Mouse (Mus musculus): ENCODE results near the gene Vps13a. TPM values are rescaled to one million over a fixed set of nuclear protein-coding genes. Genes with fewer than 3 reads are reported as not detected.
"Not testable (repeated sequence)": the region's sequence is repeated elsewhere in the genome, so short reads cannot be mapped to it uniquely, and the experiment has no call there.

The Vps13a gene
- total RNA-seq (2014; fragmentation: Nextera tagmentation) (61.4 and 74.7 TPM in 2 replicates), total RNA-seq (2017) (80.3 and 100 TPM in 2 replicates)

GRCm38 (mm10) chr19:16780790-16781384 is at the start of gene Vps13a:
Gene Vps13a, minus strand, starts transcription at chr19:16780933.
- ATAC-seq (replicated peaks; ENCODE audit: low FRiP score, low TSS enrichment, poor library complexity, severe bottlenecking): peak; percentile 94

DNA sequence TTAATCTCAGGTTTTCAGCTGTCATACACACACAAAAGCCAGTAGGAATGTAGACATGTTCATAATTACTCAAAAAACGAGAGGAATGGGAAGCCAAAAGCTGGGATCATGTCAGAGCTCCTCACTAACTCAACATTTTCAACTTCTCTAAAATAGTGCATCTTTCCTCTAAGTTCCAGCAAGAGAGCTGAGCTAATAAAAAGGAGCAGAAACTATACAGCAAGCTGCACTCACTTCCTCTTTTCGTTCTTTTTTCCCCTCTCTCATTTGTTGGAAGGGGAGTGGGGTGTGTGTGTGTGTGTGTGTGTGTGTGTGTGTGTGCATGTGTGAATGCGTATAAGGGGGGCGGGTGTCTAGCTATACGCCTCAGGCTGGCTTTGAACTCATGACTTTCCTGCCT is 46.9 kb upstream of the Vps13a start:
- ATAC-seq (replicated peaks; ENCODE audit: low FRiP score, low TSS enrichment, poor library complexity, severe bottlenecking): no peak

DNA sequence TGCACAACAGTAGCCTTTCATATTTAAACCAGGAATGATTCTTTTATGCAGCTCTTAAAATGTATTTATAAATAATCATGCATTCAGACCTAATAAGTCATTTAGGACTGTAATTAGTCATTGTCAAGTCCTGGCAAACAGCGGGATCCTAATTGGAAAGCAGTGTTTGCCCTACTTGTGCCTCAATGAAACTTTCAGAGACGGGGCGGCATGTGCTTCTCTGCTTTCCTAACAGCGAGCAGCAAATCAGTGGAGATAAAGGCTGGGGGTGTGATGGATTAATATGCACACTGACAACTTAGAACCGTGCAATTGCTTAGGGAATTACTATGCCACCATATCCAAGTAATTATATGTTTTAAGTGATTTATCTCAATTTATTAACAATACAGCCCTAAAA is 44.5 kb upstream of the Vps13a start:
- ATAC-seq (replicated peaks; ENCODE audit: low FRiP score, low TSS enrichment, poor library complexity, severe bottlenecking): no peak

- 0 out of 2 replicates have a peak, but pooled peaks have one; percentile 18 for ATAC-seq (replicated peaks; ENCODE audit: low FRiP score, low TSS enrichment, poor library complexity, severe bottlenecking)
These were observed 34.1 kb upstream of the Vps13a start for GRCm38 (mm10) chr19:16814848-16815247.

DNA sequence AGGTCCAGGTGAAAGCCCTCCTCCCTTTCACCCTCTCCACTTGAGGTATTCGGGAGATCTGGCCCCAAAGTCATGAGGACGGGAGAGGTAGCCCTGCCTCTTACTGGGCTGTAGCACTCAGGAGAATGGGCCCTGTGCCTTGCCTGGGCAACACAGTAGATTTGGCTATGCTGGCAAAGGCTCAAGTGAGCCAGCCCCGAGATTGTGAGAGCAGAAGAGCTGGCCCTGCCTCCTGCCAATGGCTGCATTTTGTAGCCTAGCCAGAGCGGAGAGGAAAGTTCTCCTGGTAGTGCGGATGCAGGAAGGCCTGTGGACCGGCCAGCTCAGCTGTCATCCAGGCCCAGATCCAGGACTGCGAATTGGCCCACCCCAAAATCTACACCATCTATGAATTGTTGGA is 32.6 kb upstream of the Vps13a start:
- no peak for ATAC-seq (replicated peaks; ENCODE audit: low FRiP score, low TSS enrichment, poor library complexity, severe bottlenecking)

DNA sequence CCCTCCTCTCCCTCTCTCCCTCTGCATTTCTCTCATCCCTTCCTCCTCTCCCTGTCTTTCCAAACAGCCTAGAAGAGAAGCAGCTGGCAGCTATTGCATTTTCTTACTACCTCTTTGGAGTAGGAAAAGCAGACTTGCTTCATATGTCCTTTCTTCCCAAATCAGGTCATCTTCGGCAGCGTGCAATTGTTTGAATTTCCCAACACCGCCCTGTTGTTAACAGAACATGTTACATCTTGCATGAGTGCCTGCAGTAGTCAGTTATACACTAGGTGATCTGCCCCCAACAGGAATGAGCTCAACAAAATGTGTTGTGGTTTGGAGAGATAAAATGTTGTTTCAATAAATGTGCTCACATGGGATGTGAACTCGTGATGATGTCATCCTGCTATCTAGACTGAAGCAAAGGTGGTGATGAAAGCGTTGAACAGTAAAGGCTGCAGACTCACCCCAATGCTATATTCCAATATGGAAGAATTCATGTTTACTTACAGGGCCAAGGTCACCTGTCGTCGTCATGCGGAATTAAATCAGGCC is 31.4 kb upstream of the Vps13a start:
- peak; percentile 71 for ATAC-seq (replicated peaks; ENCODE audit: low FRiP score, low TSS enrichment, poor library complexity, severe bottlenecking)

- ATAC-seq (replicated peaks; ENCODE audit: low FRiP score, low TSS enrichment, poor library complexity, severe bottlenecking): no peak
These were observed 24.4 kb upstream of the Vps13a start for GRCm38 (mm10) chr19:16805102-16805501.

DNA sequence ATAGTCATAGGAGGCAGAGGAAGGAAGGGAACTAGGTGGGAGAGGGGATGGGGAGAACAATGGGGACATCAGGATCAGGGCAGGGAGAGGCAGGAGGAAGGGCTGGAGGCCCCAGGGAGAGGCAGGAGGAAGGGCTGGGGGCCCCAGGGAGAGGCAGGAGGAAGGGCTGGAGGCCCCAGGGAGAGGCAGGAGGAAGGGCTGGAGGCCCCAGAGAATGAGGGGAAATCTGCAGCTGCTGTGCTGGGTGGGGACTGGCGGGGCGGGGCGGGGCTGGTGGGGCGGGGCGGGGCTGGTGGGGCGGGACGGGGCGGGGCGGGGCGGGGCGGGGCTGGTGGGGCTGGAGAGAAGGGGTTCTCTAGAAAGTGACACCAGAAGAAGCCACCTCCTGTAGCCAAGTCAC is 23.8 kb upstream of the Vps13a start:
- no peak for ATAC-seq (replicated peaks; ENCODE audit: low FRiP score, low TSS enrichment, poor library complexity, severe bottlenecking)

GRCm38 (mm10) chr19:16802707-16803106 is 22.0 kb upstream of the Vps13a start:
- ATAC-seq (replicated peaks; ENCODE audit: low FRiP score, low TSS enrichment, poor library complexity, severe bottlenecking): no peak

- no peak for ATAC-seq (replicated peaks; ENCODE audit: low FRiP score, low TSS enrichment, poor library complexity, severe bottlenecking)
These were observed 21.4 kb upstream of the Vps13a start for GRCm38 (mm10) chr19:16802123-16802522.

- ATAC-seq (replicated peaks; ENCODE audit: low FRiP score, low TSS enrichment, poor library complexity, severe bottlenecking): no peak
These were observed 17.2 kb upstream of the Vps13a start for GRCm38 (mm10) chr19:16797923-16798322.

- ATAC-seq (replicated peaks; ENCODE audit: low FRiP score, low TSS enrichment, poor library complexity, severe bottlenecking): not testable (repeated sequence)
These were observed 13.8 kb upstream of the Vps13a start for GRCm38 (mm10) chr19:16794486-16794885.

- ATAC-seq (replicated peaks; ENCODE audit: low FRiP score, low TSS enrichment, poor library complexity, severe bottlenecking): no peak
These were observed 9.2 kb upstream of the Vps13a start for GRCm38 (mm10) chr19:16789930-16790329.

DNA sequence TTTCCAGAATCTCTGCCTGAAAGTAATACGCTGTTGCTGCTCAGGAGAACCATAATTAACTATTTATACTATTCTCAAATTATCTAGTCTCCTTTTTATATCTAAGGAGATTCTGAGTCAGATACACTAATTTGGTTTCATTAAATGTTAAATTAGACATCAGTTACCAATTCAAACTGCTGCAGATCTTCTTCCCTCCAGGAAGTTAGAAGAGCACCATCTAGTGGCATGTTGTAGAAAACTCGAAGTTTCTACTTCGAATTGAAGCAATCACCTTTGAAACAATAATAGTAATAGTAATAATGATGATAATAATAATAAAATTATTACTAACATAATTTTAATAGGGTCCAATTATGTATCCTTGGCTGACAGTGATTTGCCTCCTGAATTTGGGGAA is 4.1 kb upstream of the Vps13a start:
- ATAC-seq (replicated peaks; ENCODE audit: low FRiP score, low TSS enrichment, poor library complexity, severe bottlenecking): no peak

DNA sequence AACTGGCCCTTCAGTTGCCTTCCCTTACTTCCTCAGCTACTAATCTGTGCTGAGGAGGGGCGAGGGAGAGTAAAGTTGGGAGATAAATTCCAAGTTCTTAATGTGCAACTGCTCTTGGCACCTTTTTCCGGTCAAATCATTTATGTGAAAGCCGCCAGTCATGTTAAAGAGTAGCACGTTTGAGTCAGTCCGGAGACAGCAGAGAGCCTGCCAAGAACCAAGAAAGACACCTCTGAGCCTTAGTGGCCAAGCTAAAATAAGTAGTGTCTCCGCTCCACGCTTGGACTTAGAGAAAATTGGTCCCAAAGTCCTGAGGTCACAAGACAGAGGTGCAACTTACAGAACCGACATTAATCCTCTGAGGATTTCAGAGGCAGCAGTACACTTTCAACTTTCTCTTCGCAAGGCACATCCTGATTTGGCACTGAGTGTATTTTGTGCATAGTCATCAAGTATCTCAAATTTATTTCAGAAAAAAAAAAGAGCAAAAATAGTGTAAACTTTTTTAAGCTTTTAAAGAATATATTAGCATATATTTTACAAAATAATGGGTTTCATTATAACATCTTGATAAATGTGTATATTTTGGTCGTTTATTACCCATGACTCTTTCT is 780 bp upstream of the Vps13a start:
- ATAC-seq (replicated peaks; ENCODE audit: low FRiP score, low TSS enrichment, poor library complexity, severe bottlenecking): peak; percentile 17; the same call in 1 of the 2 replicates

DNA sequence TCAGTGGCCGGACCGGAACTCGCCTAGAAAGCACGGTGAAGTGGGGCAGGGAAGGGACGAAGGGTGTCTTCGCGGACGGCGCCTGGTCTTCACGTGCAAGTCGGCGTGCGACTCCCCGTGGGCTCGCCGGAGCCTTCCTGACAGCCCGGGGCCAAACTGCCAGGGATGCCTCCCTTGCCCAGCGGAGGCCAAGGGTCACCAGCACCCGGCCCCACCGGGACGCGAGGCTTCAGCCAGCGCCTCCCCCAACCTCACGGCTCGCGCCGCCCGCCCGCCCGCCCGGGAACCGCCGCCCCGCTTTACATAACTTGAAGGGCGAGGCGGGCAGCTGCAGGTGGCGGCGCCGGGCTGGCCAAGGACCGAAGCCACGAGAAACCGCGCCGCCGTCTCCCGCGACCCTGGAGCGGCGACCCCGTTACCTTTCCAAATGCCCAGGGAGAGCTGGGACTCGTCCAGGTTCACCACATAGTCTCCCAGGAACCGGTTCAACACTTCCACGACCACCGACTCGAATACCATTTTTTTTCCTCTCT is 416 bp downstream of the Vps13a start:
- peak; percentile 20; the same call in 1 of the 2 replicates for ATAC-seq (replicated peaks; ENCODE audit: low FRiP score, low TSS enrichment, poor library complexity, severe bottlenecking)

- no peak for ATAC-seq (replicated peaks; ENCODE audit: low FRiP score, low TSS enrichment, poor library complexity, severe bottlenecking)
These were observed 947 bp downstream of the Vps13a start for GRCm38 (mm10) chr19:16779786-16780185.

DNA sequence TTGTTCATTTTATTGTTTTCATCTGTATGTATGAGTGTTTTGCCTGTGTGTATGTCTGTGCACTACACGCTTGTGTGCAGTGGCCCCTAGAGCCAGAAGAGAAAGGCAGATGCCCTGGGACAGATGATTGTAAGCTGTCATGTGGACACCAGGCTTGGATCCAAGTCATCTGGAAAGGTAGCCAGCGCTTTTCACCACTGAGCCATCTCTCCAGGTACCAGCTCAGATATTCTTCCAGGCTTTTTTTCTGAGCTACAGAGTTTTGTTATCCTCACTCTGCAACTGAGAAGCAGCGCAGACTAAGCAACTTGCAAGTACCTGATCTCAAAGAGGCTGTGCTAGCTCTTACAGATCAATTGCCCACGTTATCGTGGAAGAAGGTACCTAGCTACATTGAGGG is 1.5 kb downstream of the Vps13a start:
- no peak for ATAC-seq (replicated peaks; ENCODE audit: low FRiP score, low TSS enrichment, poor library complexity, severe bottlenecking)

- no peak for ATAC-seq (replicated peaks; ENCODE audit: low FRiP score, low TSS enrichment, poor library complexity, severe bottlenecking)
These were observed 2.2 kb downstream of the Vps13a start for GRCm38 (mm10) chr19:16778578-16778977.

DNA sequence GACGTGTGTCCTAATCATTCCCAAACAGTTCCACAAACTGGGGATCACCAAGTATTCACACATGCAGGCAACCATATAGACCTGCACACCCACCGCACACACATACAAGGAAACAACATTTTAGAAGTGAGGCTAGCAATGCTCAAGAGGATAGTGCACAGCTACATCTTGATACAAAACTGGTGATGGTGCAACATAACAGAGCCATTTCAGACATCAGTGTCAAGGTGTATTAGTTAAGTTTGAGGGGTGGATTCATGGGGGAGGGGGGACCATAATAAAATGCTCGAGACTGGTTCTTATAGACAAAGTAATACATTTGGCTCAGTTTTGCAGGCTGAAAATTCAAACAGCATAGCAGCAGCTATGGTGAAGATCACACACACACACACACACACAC is 2.8 kb downstream of the Vps13a start:
- ATAC-seq (replicated peaks; ENCODE audit: low FRiP score, low TSS enrichment, poor library complexity, severe bottlenecking): no peak

- ATAC-seq (replicated peaks; ENCODE audit: low FRiP score, low TSS enrichment, poor library complexity, severe bottlenecking): not testable (repeated sequence)
These were observed 3.3 kb downstream of the Vps13a start for GRCm38 (mm10) chr19:16777391-16777790.

Data from megakaryocyte-erythroid progenitor cell, adult 5-6 weeks (primary cell).